Mouse (Mus musculus): ENCODE measurements around the gene Cbs. TPM values are rescaled to one million over a fixed set of nuclear protein-coding genes. Genes with fewer than 3 reads are reported as not detected.

Gene Cbs
- polyA plus RNA-seq, 1 experiment = 4.8 TPM

- Histone ChIP-seq H3K27ac (ENCODE audit: control insufficient read depth, insufficient read depth, low read depth, low read length, poor library complexity) (no peak overlapping the region), H3K4me3 (replicated peaks; ENCODE audit: control insufficient read depth, low read depth, low read length) (no peak overlapping the region), H3K4me1 (ENCODE audit: control insufficient read depth, insufficient read depth, low read length) (no peaks in the 10 kb centered on the region; the same call in 1 of the 2 replicates)
- no peak for TF ChIP-seq CTCF (IDR thresholded peaks at IDR 0.05; ENCODE audit: control insufficient read depth, insufficient read depth, low read length)
- no peak for TF ChIP-seq POLR2A (IDR thresholded peaks at IDR 0.05; ENCODE audit: borderline replicate concordance, control insufficient read depth, low read depth, low read length)
- WGBS = 53% methylated on average over 7 of the region's 7 CpGs
Observed at GRCm38 (mm10) chr17:31574662-31575061, 62.4 kb downstream of the Cbs start.

- no peak overlapping the region for H3K4me3 ChIP-seq (replicated peaks; ENCODE audit: control insufficient read depth, low read depth, low read length)
- 89% methylated on average over 5 of the region's 5 CpGs for WGBS
- H3K27ac ChIP-seq (ENCODE audit: control insufficient read depth, insufficient read depth, low read depth, low read length, poor library complexity) = no peak overlapping the region
- peaks cover 2% of the 10 kb centered on the region; the same call in 1 of the 2 replicates for H3K4me1 ChIP-seq (ENCODE audit: control insufficient read depth, insufficient read depth, low read length)
- TF ChIP-seq POLR2A (IDR thresholded peaks at IDR 0.05; ENCODE audit: borderline replicate concordance, control insufficient read depth, low read depth, low read length) (no peak), CTCF (IDR thresholded peaks at IDR 0.05; ENCODE audit: control insufficient read depth, insufficient read depth, low read length) (no peak)
Observed at GRCm38 (mm10) chr17:31571689-31572088, 65.3 kb downstream of the Cbs start.

GRCm38 (mm10) chr17:31570321-31570925, 66.6 kb downstream of the Cbs start:
- Histone ChIP-seq H3K4me1 (ENCODE audit: control insufficient read depth, insufficient read depth, low read length) (peaks cover 4% of the 10 kb centered on the region; the same call in 1 of the 2 replicates), H3K4me3 (replicated peaks; ENCODE audit: control insufficient read depth, low read depth, low read length) (no peak overlapping the region), H3K27ac (ENCODE audit: control insufficient read depth, insufficient read depth, low read depth, low read length, poor library complexity) (no peak overlapping the region)
- 86% methylated on average over 9 of the region's 9 CpGs for WGBS
- TF ChIP-seq POLR2A (IDR thresholded peaks at IDR 0.05; ENCODE audit: borderline replicate concordance, control insufficient read depth, low read depth, low read length) (no peak), CTCF (IDR thresholded peaks at IDR 0.05; ENCODE audit: control insufficient read depth, insufficient read depth, low read length) (no peak)

GRCm38 (mm10) chr17:31569756-31570155, 67.3 kb downstream of the Cbs start:
- H3K27ac ChIP-seq (ENCODE audit: control insufficient read depth, insufficient read depth, low read depth, low read length, poor library complexity) = no peak overlapping the region
- H3K4me3 ChIP-seq (replicated peaks; ENCODE audit: control insufficient read depth, low read depth, low read length) = no peak overlapping the region
- H3K4me1 ChIP-seq (ENCODE audit: control insufficient read depth, insufficient read depth, low read length) = peaks cover 4% of the 10 kb centered on the region; the same call in 1 of the 2 replicates
- TF ChIP-seq CTCF (IDR thresholded peaks at IDR 0.05; ENCODE audit: control insufficient read depth, insufficient read depth, low read length) (no peak), POLR2A (IDR thresholded peaks at IDR 0.05; ENCODE audit: borderline replicate concordance, control insufficient read depth, low read depth, low read length) (no peak)
- 84% methylated on average over 1 of the region's 1 CpGs for WGBS

GRCm38 (mm10) chr17:31566276-31566675, 70.8 kb downstream of the Cbs start:
- H3K27ac ChIP-seq (ENCODE audit: control insufficient read depth, insufficient read depth, low read depth, low read length, poor library complexity) = no peak overlapping the region
- no peak overlapping the region for H3K4me3 ChIP-seq (replicated peaks; ENCODE audit: control insufficient read depth, low read depth, low read length)
- H3K4me1 ChIP-seq (ENCODE audit: control insufficient read depth, insufficient read depth, low read length) = peaks cover 4% of the 10 kb centered on the region; the same call in 1 of the 2 replicates
- no peak for TF ChIP-seq POLR2A (IDR thresholded peaks at IDR 0.05; ENCODE audit: borderline replicate concordance, control insufficient read depth, low read depth, low read length)
- no peak for TF ChIP-seq CTCF (IDR thresholded peaks at IDR 0.05; ENCODE audit: control insufficient read depth, insufficient read depth, low read length)
- 70% methylated on average over 6 of the region's 6 CpGs for WGBS

GRCm38 (mm10) chr17:31565141-31566056, 71.6 kb downstream of the Cbs start:
- TF ChIP-seq POLR2A (IDR thresholded peaks at IDR 0.05; ENCODE audit: borderline replicate concordance, control insufficient read depth, low read depth, low read length) (peak; percentile 16; the same call in 1 of the 2 replicates), CTCF (IDR thresholded peaks at IDR 0.05; ENCODE audit: control insufficient read depth, insufficient read depth, low read length) (no peak)
- Histone ChIP-seq H3K27ac (ENCODE audit: control insufficient read depth, insufficient read depth, low read depth, low read length, poor library complexity) (peak overlapping the region; percentile 94), H3K4me3 (replicated peaks; ENCODE audit: control insufficient read depth, low read depth, low read length) (peak overlapping the region; percentile 96), H3K4me1 (ENCODE audit: control insufficient read depth, insufficient read depth, low read length) (peaks cover 4% of the 10 kb centered on the region; the same call in 1 of the 2 replicates)
- 1% methylated on average over 88 of the region's 88 CpGs for WGBS

- TF ChIP-seq POLR2A (IDR thresholded peaks at IDR 0.05; ENCODE audit: borderline replicate concordance, control insufficient read depth, low read depth, low read length) = no peak
- TF ChIP-seq CTCF (IDR thresholded peaks at IDR 0.05; ENCODE audit: control insufficient read depth, insufficient read depth, low read length) = no peak
- peak overlapping the region; percentile 96 for H3K4me3 ChIP-seq (replicated peaks; ENCODE audit: control insufficient read depth, low read depth, low read length)
- H3K4me1 ChIP-seq (ENCODE audit: control insufficient read depth, insufficient read depth, low read length) = peaks cover 4% of the 10 kb centered on the region; the same call in 1 of the 2 replicates
- H3K27ac ChIP-seq (ENCODE audit: control insufficient read depth, insufficient read depth, low read depth, low read length, poor library complexity) = peak overlapping the region; percentile 94
- WGBS = 2% methylated on average over 26 of the region's 44 CpGs
Observed at GRCm38 (mm10) chr17:31564858-31565140, 72.2 kb downstream of the Cbs start.

All from bone marrow, adult 2 months (tissue).